In genomic region chr14:8260214-8260613, GRCm38 (mm10) we compare ENCODE assay signal across 23 mouse cellular contexts. TPM values are rescaled to one million over a fixed set of nuclear protein-coding genes. Genes with fewer than 3 reads are reported as not detected.
"Had no signal": no experiment of that assay in that cellular context is flagged by ENCODE, and none has a peak within 500 bp of the region (broad histone marks: within the 10 kb centered on the region; RNA-seq: fewer than 3 reads in every experiment).

No protein-coding gene starts in this region.

- H3K27me3 ChIP-seq: lung, embryonic 15.5 days; midbrain, embryonic 13.5 days; stomach, embryonic 15.5 days had no signal

- H3K27ac ChIP-seq: kidney, postnatal 0 days; left cerebral cortex, adult 2 months; lung, embryonic 15.5 days; midbrain, embryonic 10.5 days; midbrain, embryonic 13.5 days; stomach, embryonic 15.5 days had no signal

- H3K36me3 ChIP-seq: lung, embryonic 15.5 days; midbrain, embryonic 10.5 days; midbrain, embryonic 13.5 days; stomach, embryonic 15.5 days had no signal

- H3K4me2 ChIP-seq: lung, embryonic 15.5 days; midbrain, embryonic 13.5 days; stomach, embryonic 15.5 days had no signal

- H3K4me1 ChIP-seq: lung, embryonic 15.5 days; midbrain, embryonic 10.5 days; midbrain, embryonic 13.5 days; stomach, embryonic 15.5 days had no signal

- DNase-seq: kidney, adult 2 months; kidney, postnatal 36 days; layer of hippocampus, postnatal 36 days; lung, adult 18-20 months; lung, postnatal 10 days; lung, postnatal 36 days; right cerebral cortex, adult 18-20 months; right cerebral cortex, postnatal 14 days; right cerebral cortex, postnatal 4 days; thymus, postnatal 25 days had no signal

- H3K4me3 ChIP-seq: left cerebral cortex, adult 2 months; lung, embryonic 15.5 days; megakaryocyte, embryonic 14.5 days; midbrain, embryonic 10.5 days; midbrain, embryonic 13.5 days; myocyte; stomach, embryonic 15.5 days had no signal

- ATAC-seq: intestine, embryonic 16.5 days; midbrain, embryonic 13.5 days; midbrain, embryonic 16.5 days had no signal

- H3K9ac ChIP-seq: lung, embryonic 15.5 days; midbrain, embryonic 13.5 days; stomach, embryonic 15.5 days had no signal

- H3K9me3 ChIP-seq: lung, embryonic 15.5 days; midbrain, embryonic 10.5 days; midbrain, embryonic 13.5 days; stomach, embryonic 15.5 days had no signal

RNA-seq across cellular contexts. Expression of gene Acox2, which starts 1.1 kb away (rescaled TPM):
- polyA plus RNA-seq: kidney, embryonic 14.5 days; limb, embryonic 11.5 days; midbrain, embryonic 13.5 days; midbrain, embryonic 16.5 days; neural tube, embryonic 14.5 days had no signal
